Mouse (Mus musculus) megakaryocyte-erythroid progenitor cell, adult 5-6 weeks (primary cell): Measurements from ENCODE around the gene Dab2ip. TPM values are rescaled to one million over a fixed set of nuclear protein-coding genes. Genes with fewer than 3 reads are reported as not detected.

Experiments
- ATAC-seq: replicated peaks from 2 replicates; pipeline ENCODE4 v1.8.0; 2016; ENCODE audit warnings: mild to moderate bottlenecking, inconsistent platforms; ENCODE audit not compliant: severe bottlenecking, poor library complexity, low FRiP score, low TSS enrichment
- total RNA-seq, 2 experiments: library from RNA; stranded (forward) in 1 of 2; stranded (reverse) in 1 of 2; fragments of 200-1000, 215-1000 nt in 1 of 2; fragments of >200 nt in 1 of 2; fragmentation: Nextera tagmentation in 1 of 2; gene quantifications; 2 replicates each; pipeline ENCODE4 v1.2.3; 2014 to 2017

Dab2ip gene
- total RNA-seq, 2 experiments from 2014 or later: 3.2 to 5.9 TPM

- no peak for ATAC-seq
Measured at GRCm38 (mm10) chr2:35591961-35592724, 34.1 kb downstream of the Dab2ip start.

GRCm38 (mm10) chr2:35592725-35593392 lies 34.8 kb downstream of the Dab2ip start:
- ATAC-seq: no peak

GRCm38 (mm10) chr2:35593889-35594288 lies 35.8 kb downstream of the Dab2ip start:
- no peak for ATAC-seq

GRCm38 (mm10) chr2:35595102-35595501 lies 37.0 kb downstream of the Dab2ip start:
- 0 out of 2 replicates have a peak, but pooled peaks have one; percentile 52 for ATAC-seq

GRCm38 (mm10) chr2:35595718-35596117 lies 37.7 kb downstream of the Dab2ip start:
- no peak for ATAC-seq

- ATAC-seq: no peak
Measured at GRCm38 (mm10) chr2:35596796-35597195, 38.7 kb downstream of the Dab2ip start.

GRCm38 (mm10) chr2:35598819-35599218 lies 40.8 kb downstream of the Dab2ip start:
- no peak for ATAC-seq

GRCm38 (mm10) chr2:35601665-35602064 lies 43.6 kb downstream of the Dab2ip start:
- no peak for ATAC-seq

- no peak for ATAC-seq
Measured at GRCm38 (mm10) chr2:35607476-35607875, 49.4 kb downstream of the Dab2ip start.

- no peak for ATAC-seq
Measured at GRCm38 (mm10) chr2:35608856-35609255, 50.8 kb downstream of the Dab2ip start.

- ATAC-seq: peak; percentile 35
Measured at GRCm38 (mm10) chr2:35609317-35609716, 51.3 kb downstream of the Dab2ip start.

- no peak for ATAC-seq
Measured at GRCm38 (mm10) chr2:35610168-35610951, 52.3 kb downstream of the Dab2ip start.

GRCm38 (mm10) chr2:35610976-35611375 lies 52.9 kb downstream of the Dab2ip start:
- no peak for ATAC-seq

GRCm38 (mm10) chr2:35611645-35612044 lies 53.6 kb downstream of the Dab2ip start:
- ATAC-seq: no peak

GRCm38 (mm10) chr2:35612297-35612696 lies 54.2 kb downstream of the Dab2ip start:
- no peak for ATAC-seq

- no peak for ATAC-seq
Measured at GRCm38 (mm10) chr2:35613946-35614353, 55.9 kb downstream of the Dab2ip start.

GRCm38 (mm10) chr2:35614411-35614810 lies 56.3 kb downstream of the Dab2ip start:
- no peak for ATAC-seq

GRCm38 (mm10) chr2:35615366-35615765 lies 57.3 kb downstream of the Dab2ip start:
- ATAC-seq: no peak

- 0 out of 2 replicates have a peak, but pooled peaks have one; percentile 19 for ATAC-seq
Measured at GRCm38 (mm10) chr2:35615977-35616376, 57.9 kb downstream of the Dab2ip start.
